Mouse (Mus musculus) stomach, embryonic 15.5 days (tissue): Measurements from ENCODE around the gene Mien1. TPM values are rescaled to one million over a fixed set of nuclear protein-coding genes. Genes with fewer than 3 reads are reported as not detected.

Experiments used
- ATAC-seq: fragments of 200-750 bp; cut with Nextera tagmentation; 2 replicates; pipeline ENCODE4 v1.8.0; 2017; ENCODE audit warnings: low read depth, moderate number of reproducible peaks, moderate TSS enrichment; ENCODE audit not compliant: insufficient read depth, low FRiP score
- H3K27ac ChIP-seq: fragments of 300-500 bp; sonication (generic); 2 replicates; pipeline ENCODE4 v1.5.1; 2015; ENCODE audit warnings: mild to moderate bottlenecking, inconsistent platforms
- H3K27me3 ChIP-seq: fragments of 300-500 bp; sonication (generic); replicated peaks from 2 replicates; pipeline ENCODE4 v1.6.1; 2015; ENCODE audit warnings: inconsistent platforms
- H3K36me3 ChIP-seq: fragments of 300-500 bp; sonication (generic); 2 replicates; pipeline ENCODE4 v1.6.1; 2015; ENCODE audit warnings: inconsistent platforms
- H3K4me1 ChIP-seq: fragments of 300-500 bp; sonication (generic); 2 replicates; pipeline ENCODE4 v1.6.1; 2015; ENCODE audit warnings: inconsistent platforms
- H3K4me2 ChIP-seq: fragments of 300-500 bp; sonication (generic); 2 replicates; pipeline ENCODE4 v1.6.1; 2015; ENCODE audit warnings: mild to moderate bottlenecking, inconsistent platforms
- H3K4me3 ChIP-seq: fragments of 300-500 bp; sonication (generic); replicated peaks from 2 replicates; pipeline ENCODE4 v1.5.1; 2015; ENCODE audit warnings: inconsistent platforms
- H3K9ac ChIP-seq: fragments of 300-500 bp; sonication (generic); 2 replicates; pipeline ENCODE4 v1.6.1; 2015; ENCODE audit warnings: inconsistent platforms
- H3K9me3 ChIP-seq: fragments of 300-500 bp; sonication (generic); 2 replicates; pipeline ENCODE4 v1.6.1; 2016; ENCODE audit warnings: inconsistent platforms
- WGBS: fragments of 180-500 bp; shearing (Covaris S2); methylation state at CpG from one replicate; pipeline ENCODE4 v1.1.7; 2015; 5-methylcytosine and 5-hydroxymethylcytosine counted together
- polyA plus RNA-seq: library from polyadenylated mRNA; unstranded; fragments of >200 nt; fragmentation: Nextera tagmentation; extraction: Ambion mirVana; gene quantifications from 2 replicates; pipeline ENCODE4 v1.2.1, GENCODE M21; 2015

Gene Mien1
- polyA plus RNA-seq, 1 experiment from 2014 or later, result 137 TPM

GRCm38 (mm10) chr11:98457367-98458120 lies 18.8 kb upstream of the Mien1 start:
- Histone ChIP-seq H3K4me2 (peak overlapping the region; percentile 93), H3K36me3 (peaks cover 8% of the 10 kb centered on the region), H3K4me3 (peak overlapping the region; percentile 63), H3K9ac (peak overlapping the region; percentile 48), H3K27me3 (peaks cover 24% of the 10 kb centered on the region), H3K9me3 (no peaks in the 10 kb centered on the region), H3K27ac (peak overlapping the region; percentile 61; the same call in 1 of the 2 replicates), H3K4me1 (peaks cover 9% of the 10 kb centered on the region; the same call in 1 of the 2 replicates)
- under 1% methylated on average over 52 of the region's 64 CpGs for WGBS
- ATAC-seq, result peak; percentile 84

GRCm38 (mm10) chr11:98456945-98457344 lies 18.2 kb upstream of the Mien1 start:
- 18% methylated on average over 9 of the region's 9 CpGs for WGBS
- peaks cover 24% of the 10 kb centered on the region for H3K27me3 ChIP-seq
- peaks cover 8% of the 10 kb centered on the region for H3K36me3 ChIP-seq
- ATAC-seq, result peak; percentile 33; the same call in 1 of the 2 replicates
- no peaks in the 10 kb centered on the region for H3K9me3 ChIP-seq
- peak overlapping the region; percentile 63 for H3K4me3 ChIP-seq
- H3K4me1 ChIP-seq, result peaks cover 9% of the 10 kb centered on the region; the same call in 1 of the 2 replicates
- 0 out of 2 replicates have a peak overlapping the region, but pooled peaks have one; percentile 32 for H3K9ac ChIP-seq
- H3K4me2 ChIP-seq, result peak overlapping the region; percentile 93
- H3K27ac ChIP-seq, result peak overlapping the region; percentile 61; the same call in 1 of the 2 replicates

- H3K36me3 ChIP-seq, result peaks cover 8% of the 10 kb centered on the region
- H3K4me1 ChIP-seq, result peaks cover 9% of the 10 kb centered on the region; the same call in 1 of the 2 replicates
- ATAC-seq, result no peak
- 58% methylated on average over 5 of the region's 5 CpGs for WGBS
- no peaks in the 10 kb centered on the region for H3K9me3 ChIP-seq
- H3K27me3 ChIP-seq, result peaks cover 24% of the 10 kb centered on the region
- no peak overlapping the region for H3K4me2 ChIP-seq
- no peak overlapping the region for H3K4me3 ChIP-seq
- H3K27ac ChIP-seq, result no peak overlapping the region
- H3K9ac ChIP-seq, result no peak overlapping the region
Measured at GRCm38 (mm10) chr11:98456545-98456944, 17.8 kb upstream of the Mien1 start.

- Histone ChIP-seq H3K9ac (no peak overlapping the region), H3K4me2 (no peak overlapping the region), H3K27me3 (peaks cover 24% of the 10 kb centered on the region), H3K36me3 (peaks cover 12% of the 10 kb centered on the region), H3K9me3 (no peaks in the 10 kb centered on the region), H3K4me3 (no peak overlapping the region), H3K27ac (no peak overlapping the region), H3K4me1 (peaks cover 9% of the 10 kb centered on the region; the same call in 1 of the 2 replicates)
- ATAC-seq, result no peak
- WGBS, result 81% methylated on average over 4 of the region's 4 CpGs
Measured at GRCm38 (mm10) chr11:98455484-98455883, 16.7 kb upstream of the Mien1 start.

GRCm38 (mm10) chr11:98449921-98450771 lies 11.4 kb upstream of the Mien1 start:
- no peak for ATAC-seq
- H3K27me3 ChIP-seq, result peaks cover 4% of the 10 kb centered on the region; the same call in 1 of the 2 replicates
- H3K36me3 ChIP-seq, result peaks cover 10% of the 10 kb centered on the region
- no peak overlapping the region; the same call in 1 of the 2 replicates for H3K27ac ChIP-seq
- 72% methylated on average over 20 of the region's 20 CpGs for WGBS
- peak overlapping the region; percentile 49 for H3K4me2 ChIP-seq
- no peak overlapping the region for H3K9ac ChIP-seq
- peaks cover 10% of the 10 kb centered on the region for H3K4me1 ChIP-seq
- 0 out of 2 replicates have a peak overlapping the region, but pooled peaks have one; percentile 8 for H3K4me3 ChIP-seq
- no peaks in the 10 kb centered on the region for H3K9me3 ChIP-seq

GRCm38 (mm10) chr11:98449419-98449818 lies 10.6 kb upstream of the Mien1 start:
- no peak for ATAC-seq
- Histone ChIP-seq H3K9me3 (no peaks in the 10 kb centered on the region), H3K9ac (no peak overlapping the region), H3K27me3 (peaks cover 4% of the 10 kb centered on the region; the same call in 1 of the 2 replicates), H3K4me3 (peak overlapping the region; percentile 48; the same call in 1 of the 2 replicates), H3K27ac (no peak overlapping the region), H3K4me2 (peak overlapping the region; percentile 49), H3K4me1 (peaks cover 10% of the 10 kb centered on the region), H3K36me3 (peaks cover 4% of the 10 kb centered on the region; the same call in 1 of the 2 replicates)
- 63% methylated on average over 3 of the region's 3 CpGs for WGBS

GRCm38 (mm10) chr11:98448191-98448790 lies 9.5 kb upstream of the Mien1 start:
- H3K9ac ChIP-seq, result no peak overlapping the region
- H3K27me3 ChIP-seq, result peaks cover 4% of the 10 kb centered on the region; the same call in 1 of the 2 replicates
- WGBS, result 24% methylated on average over 13 of the region's 13 CpGs
- peaks cover 4% of the 10 kb centered on the region; the same call in 1 of the 2 replicates for H3K36me3 ChIP-seq
- peak overlapping the region; percentile 49 for H3K4me2 ChIP-seq
- no peaks in the 10 kb centered on the region for H3K9me3 ChIP-seq
- peak overlapping the region; percentile 89 for H3K27ac ChIP-seq
- peak; percentile 64 for ATAC-seq
- H3K4me3 ChIP-seq, result peak overlapping the region; percentile 48
- H3K4me1 ChIP-seq, result peaks cover 10% of the 10 kb centered on the region

GRCm38 (mm10) chr11:98447475-98447834 lies 8.7 kb upstream of the Mien1 start:
- Histone ChIP-seq H3K4me2 (peak overlapping the region; percentile 49), H3K36me3 (peaks cover 4% of the 10 kb centered on the region; the same call in 1 of the 2 replicates), H3K9me3 (no peaks in the 10 kb centered on the region), H3K9ac (peak overlapping the region; percentile 31; the same call in 1 of the 2 replicates), H3K4me1 (peaks cover 10% of the 10 kb centered on the region), H3K27me3 (peaks cover 4% of the 10 kb centered on the region; the same call in 1 of the 2 replicates), H3K27ac (peak overlapping the region; percentile 89), H3K4me3 (peak overlapping the region; percentile 48)
- WGBS, result 11% methylated on average over 7 of the region's 7 CpGs
- ATAC-seq, result no peak

GRCm38 (mm10) chr11:98446562-98447474 lies 8.0 kb upstream of the Mien1 start:
- peak overlapping the region; percentile 31; the same call in 1 of the 2 replicates for H3K9ac ChIP-seq
- ATAC-seq, result peak; percentile 86
- H3K36me3 ChIP-seq, result peaks cover 4% of the 10 kb centered on the region; the same call in 1 of the 2 replicates
- WGBS, result 1% methylated on average over 33 of the region's 33 CpGs
- H3K4me1 ChIP-seq, result peaks cover 10% of the 10 kb centered on the region
- H3K27ac ChIP-seq, result peak overlapping the region; percentile 89
- H3K4me2 ChIP-seq, result peak overlapping the region; percentile 49
- H3K4me3 ChIP-seq, result peak overlapping the region; percentile 48
- H3K9me3 ChIP-seq, result no peaks in the 10 kb centered on the region
- peaks cover 4% of the 10 kb centered on the region; the same call in 1 of the 2 replicates for H3K27me3 ChIP-seq

GRCm38 (mm10) chr11:98446213-98446561 lies 7.4 kb upstream of the Mien1 start, which contains the start of gene Grb7:
Gene Grb7, plus strand, starts transcription at chr11:98446394.
- Histone ChIP-seq H3K4me2 (peak within 1 kb of the TSS; percentile 49), H3K4me3 (peak within 1 kb of the TSS; percentile 48), H3K36me3 (0 out of 2 replicates have a peak, but pooled peaks cover 4% of the 10 kb centered on the region), H3K27me3 (peaks cover 4% of the 10 kb centered on the region; the same call in 1 of the 2 replicates), H3K9me3 (no peaks in the 10 kb centered on the region), H3K9ac (peak within 1 kb of the TSS; percentile 31; the same call in 1 of the 2 replicates), H3K27ac (peak within 1 kb of the TSS; percentile 89), H3K4me1 (peaks cover 10% of the 10 kb centered on the region)
- ATAC-seq, result peak; percentile 2; the same call in 1 of the 2 replicates
- WGBS, result 8% methylated on average over 5 of the region's 5 CpGs
